Mouse (Mus musculus): ENCODE measurements at regions not wholly inside any gene's neighbourhood (a gene's known extent, or its start where the extent isn't known, plus 50 kb on each side); places are given as distances from the start of the nearest gene placed in this dataset.

DNA sequence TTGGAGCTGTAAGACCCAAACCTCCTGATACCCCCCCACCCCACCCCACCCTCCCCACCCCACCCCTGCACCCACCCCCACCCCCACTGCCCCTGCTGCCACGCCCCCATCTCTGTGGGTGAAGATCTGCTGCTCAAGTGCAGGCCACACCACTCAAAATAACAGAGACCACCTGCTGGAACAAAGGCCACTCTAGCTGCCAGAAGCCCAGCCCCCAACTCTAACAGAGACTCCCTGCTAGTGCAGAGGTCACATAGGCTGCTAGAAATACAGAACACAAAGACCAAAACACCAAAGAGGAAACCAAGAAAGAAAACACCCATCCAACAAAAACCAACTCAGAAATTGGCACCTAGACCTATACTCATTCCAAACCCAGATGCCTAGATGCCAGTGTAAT is 58.9 kb downstream of the Olfr267 start:
- ATAC-seq (no peak), DNase-seq (ENCODE audit: low spot score) (no peak)
- H3K36me3 ChIP-seq (ENCODE audit: insufficient read depth, low read length) = no peaks in the 10 kb centered on the region
- H3K4me3 ChIP-seq (ENCODE audit: low read depth, low read length) = no peak overlapping the region
- TF ChIP-seq CTCF (IDR thresholded peaks at IDR 0.05) (no peak), EP300 (IDR thresholded peaks at IDR 0.05) (no peak)
- no peak overlapping the region for H3K27ac ChIP-seq (ENCODE audit: low read length)
- no peaks in the 10 kb centered on the region for H3K4me1 ChIP-seq (ENCODE audit: insufficient read depth, low read depth, low read length)
- H3K9me3 ChIP-seq (ENCODE audit: low read length) = no peaks in the 10 kb centered on the region
- H3K27me3 ChIP-seq (replicated peaks; ENCODE audit: insufficient read depth, low read length) = no peaks in the 10 kb centered on the region
- 14% methylated on average over 1 of the region's 1 CpGs for WGBS
- H3K4me2 ChIP-seq (replicated peaks; ENCODE audit: low read depth, low read length) = no peak overlapping the region
- no peak overlapping the region for H3K9ac ChIP-seq (replicated peaks; ENCODE audit: low read depth)

DNA sequence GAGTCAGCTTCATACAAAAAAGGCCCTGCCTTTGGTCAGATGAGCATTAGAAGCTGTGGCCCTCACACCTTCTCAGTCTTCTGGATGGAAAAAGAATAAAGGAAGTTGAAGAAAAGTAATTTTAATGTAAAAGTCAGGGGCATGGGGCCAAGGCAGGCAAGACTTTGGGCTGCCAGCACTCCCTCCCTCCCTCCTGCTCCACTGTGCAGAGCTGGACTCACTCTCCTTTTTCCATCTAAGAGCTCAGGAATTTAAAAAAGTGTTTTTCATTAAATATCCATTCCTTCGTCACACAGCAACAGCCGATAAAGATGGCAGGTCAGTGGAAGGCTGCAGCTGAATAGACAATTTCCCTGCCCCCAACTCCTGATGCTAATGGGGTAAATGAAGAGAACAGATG is 61.1 kb downstream of the Olfr267 start:
- no peak overlapping the region for H3K4me2 ChIP-seq (replicated peaks; ENCODE audit: low read depth, low read length)
- 47% methylated on average over 2 of the region's 2 CpGs for WGBS
- H3K9me3 ChIP-seq (ENCODE audit: low read length) = no peaks in the 10 kb centered on the region

DNA sequence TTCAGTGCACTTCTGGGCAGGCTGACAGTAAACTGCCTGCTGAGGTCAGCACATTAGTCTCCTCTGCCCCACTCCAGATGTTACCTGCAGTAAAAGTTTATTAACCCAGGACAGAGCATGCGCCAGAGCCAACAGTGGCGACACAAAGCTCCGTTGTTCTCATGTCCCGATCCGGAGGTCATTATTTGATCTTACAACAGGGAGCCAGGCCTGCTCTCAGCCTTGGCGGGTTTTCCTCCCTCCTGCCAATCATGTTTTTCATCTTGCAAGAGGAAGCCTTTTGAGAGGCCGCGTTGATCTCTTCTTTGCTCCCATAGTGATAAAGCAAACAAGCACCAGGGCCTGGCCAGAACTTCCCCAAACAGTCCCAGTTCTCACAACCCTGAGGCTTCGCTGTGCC is 64.7 kb downstream of the Olfr267 start:
- no peak for DNase-seq (ENCODE audit: low spot score)

More for the DNA sequence above, 61.1 kb downstream of the Olfr267 start:
- no peak for ATAC-seq
- TF ChIP-seq EP300 (IDR thresholded peaks at IDR 0.05) (no peak), CTCF (IDR thresholded peaks at IDR 0.05) (no peak)
- Histone ChIP-seq H3K4me1 (ENCODE audit: insufficient read depth, low read depth, low read length) (no peaks in the 10 kb centered on the region), H3K27ac (ENCODE audit: low read length) (no peak overlapping the region), H3K9ac (replicated peaks; ENCODE audit: low read depth) (no peak overlapping the region), H3K27me3 (replicated peaks; ENCODE audit: insufficient read depth, low read length) (no peaks in the 10 kb centered on the region), H3K36me3 (ENCODE audit: insufficient read depth, low read length) (no peaks in the 10 kb centered on the region), H3K4me3 (ENCODE audit: low read depth, low read length) (no peak overlapping the region)
- peak; percentile 18 for DNase-seq (ENCODE audit: low spot score)

DNA sequence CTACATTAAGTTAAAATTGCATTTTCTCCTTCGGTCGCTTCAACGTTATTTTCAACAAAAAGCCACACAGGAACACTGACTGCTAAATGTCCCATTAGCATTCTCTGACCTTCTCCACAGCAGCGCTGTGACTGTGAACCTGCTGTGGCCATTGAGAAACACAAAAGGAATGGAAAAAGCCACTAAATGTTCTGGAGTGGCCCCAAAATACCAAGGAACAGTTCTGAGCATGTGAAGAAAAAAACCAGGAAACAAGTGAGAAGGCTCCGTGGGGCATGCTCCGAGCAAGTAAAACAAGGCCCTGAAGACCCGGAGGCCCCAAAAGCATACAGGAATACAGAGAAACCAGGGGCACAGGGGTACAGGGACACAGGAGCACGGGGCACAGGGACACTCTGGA is 66.8 kb downstream of the Olfr267 start:
- no peak overlapping the region for H3K9ac ChIP-seq (replicated peaks; ENCODE audit: low read depth)
- TF ChIP-seq EP300 (IDR thresholded peaks at IDR 0.05) (no peak), CTCF (IDR thresholded peaks at IDR 0.05) (no peak)
- H3K4me2 ChIP-seq (replicated peaks; ENCODE audit: low read depth, low read length) = no peak overlapping the region
- no peak for DNase-seq (ENCODE audit: low spot score)
- H3K27me3 ChIP-seq (replicated peaks; ENCODE audit: insufficient read depth, low read length) = no peaks in the 10 kb centered on the region
- 79% methylated on average over 8 of the region's 8 CpGs for WGBS
- no peak overlapping the region for H3K27ac ChIP-seq (ENCODE audit: low read length)
- H3K36me3 ChIP-seq (ENCODE audit: insufficient read depth, low read length) = no peaks in the 10 kb centered on the region
- H3K4me1 ChIP-seq (ENCODE audit: insufficient read depth, low read depth, low read length) = no peaks in the 10 kb centered on the region
- no peaks in the 10 kb centered on the region for H3K9me3 ChIP-seq (ENCODE audit: low read length)
- no peak for ATAC-seq
- H3K4me3 ChIP-seq (ENCODE audit: low read depth, low read length) = no peak overlapping the region

More for the DNA sequence above, 64.7 kb downstream of the Olfr267 start:
- H3K9me3 ChIP-seq (ENCODE audit: low read length) = no peaks in the 10 kb centered on the region
- H3K36me3 ChIP-seq (ENCODE audit: insufficient read depth, low read length) = no peaks in the 10 kb centered on the region
- H3K27ac ChIP-seq (ENCODE audit: low read length) = no peak overlapping the region
- H3K9ac ChIP-seq (replicated peaks; ENCODE audit: low read depth) = no peak overlapping the region
- no peak overlapping the region for H3K4me3 ChIP-seq (ENCODE audit: low read depth, low read length)
- TF ChIP-seq EP300 (IDR thresholded peaks at IDR 0.05) = no peak
- no peak for TF ChIP-seq CTCF (IDR thresholded peaks at IDR 0.05)
- no peaks in the 10 kb centered on the region for H3K4me1 ChIP-seq (ENCODE audit: insufficient read depth, low read depth, low read length)
- no peaks in the 10 kb centered on the region for H3K27me3 ChIP-seq (replicated peaks; ENCODE audit: insufficient read depth, low read length)
- 29% methylated on average over 9 of the region's 9 CpGs for WGBS
- 0 out of 2 replicates have a peak, but pooled peaks have one; percentile 5 for ATAC-seq
- H3K4me2 ChIP-seq (replicated peaks; ENCODE audit: low read depth, low read length) = no peak overlapping the region

DNA sequence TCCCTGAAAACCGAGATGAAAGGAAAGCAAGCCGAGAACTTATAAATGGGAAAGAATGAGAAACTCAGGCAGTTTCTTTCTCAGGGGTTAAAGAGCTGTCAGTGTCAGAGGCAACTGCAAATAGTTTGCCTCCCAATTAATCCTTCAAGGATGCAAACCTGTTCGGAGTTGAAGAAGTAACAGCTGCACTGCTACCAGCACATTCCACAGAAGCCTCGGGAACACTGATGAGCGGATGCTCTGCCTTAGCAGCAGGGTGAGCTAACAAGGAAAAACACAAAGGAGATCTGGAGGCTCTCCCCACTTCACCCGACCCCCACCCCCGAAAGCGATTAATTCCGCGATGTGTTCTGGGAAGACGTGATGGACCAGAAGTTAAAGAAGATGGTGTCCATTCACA is 71.1 kb downstream of the Olfr267 start:
- H3K36me3 ChIP-seq (ENCODE audit: insufficient read depth, low read length) = no peaks in the 10 kb centered on the region
- 54% methylated on average over 11 of the region's 11 CpGs for WGBS
- ATAC-seq = no peak

DNA sequence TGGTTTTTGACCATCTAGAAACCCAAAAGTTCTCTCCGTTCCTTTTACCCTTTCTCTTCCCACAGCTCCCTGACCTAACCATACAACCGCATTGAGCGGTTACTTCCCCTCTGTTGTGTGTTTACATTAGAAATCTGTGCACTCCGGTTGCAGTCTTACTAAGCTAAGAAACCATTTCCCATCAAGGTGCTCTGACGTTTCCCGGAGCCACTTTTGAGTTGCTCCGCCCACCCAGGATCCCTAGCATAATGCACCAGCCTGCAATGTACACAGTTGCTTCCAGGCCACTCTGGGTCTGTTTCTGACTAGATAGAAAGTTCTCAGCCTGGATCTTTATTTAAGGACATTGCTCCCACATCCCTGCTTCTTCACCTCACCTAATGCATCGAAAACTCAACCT is 71.7 kb downstream of the Olfr267 start:
- H3K9me3 ChIP-seq (ENCODE audit: low read length) = no peaks in the 10 kb centered on the region
- H3K9ac ChIP-seq (replicated peaks; ENCODE audit: low read depth) = no peak overlapping the region
- H3K27ac ChIP-seq (ENCODE audit: low read length) = no peak overlapping the region
- no peaks in the 10 kb centered on the region for H3K4me1 ChIP-seq (ENCODE audit: insufficient read depth, low read depth, low read length)
- ATAC-seq (no peak), DNase-seq (ENCODE audit: low spot score) (peak; percentile 7)
- 52% methylated on average over 8 of the region's 8 CpGs for WGBS
- no peak overlapping the region for H3K4me3 ChIP-seq (ENCODE audit: low read depth, low read length)
- no peaks in the 10 kb centered on the region for H3K27me3 ChIP-seq (replicated peaks; ENCODE audit: insufficient read depth, low read length)
- TF ChIP-seq EP300 (IDR thresholded peaks at IDR 0.05) (no peak), CTCF (IDR thresholded peaks at IDR 0.05) (no peak)
- no peaks in the 10 kb centered on the region for H3K36me3 ChIP-seq (ENCODE audit: insufficient read depth, low read length)
- H3K4me2 ChIP-seq (replicated peaks; ENCODE audit: low read depth, low read length) = no peak overlapping the region

More for the DNA sequence above, 71.1 kb downstream of the Olfr267 start:
- TF ChIP-seq CTCF (IDR thresholded peaks at IDR 0.05) (no peak), EP300 (IDR thresholded peaks at IDR 0.05) (no peak)
- Histone ChIP-seq H3K4me3 (ENCODE audit: low read depth, low read length) (no peak overlapping the region), H3K27me3 (replicated peaks; ENCODE audit: insufficient read depth, low read length) (no peaks in the 10 kb centered on the region), H3K27ac (ENCODE audit: low read length) (no peak overlapping the region), H3K9me3 (ENCODE audit: low read length) (no peaks in the 10 kb centered on the region), H3K4me2 (replicated peaks; ENCODE audit: low read depth, low read length) (no peak overlapping the region), H3K4me1 (ENCODE audit: insufficient read depth, low read depth, low read length) (no peaks in the 10 kb centered on the region), H3K9ac (replicated peaks; ENCODE audit: low read depth) (no peak overlapping the region)
- no peak for DNase-seq (ENCODE audit: low spot score)

DNA sequence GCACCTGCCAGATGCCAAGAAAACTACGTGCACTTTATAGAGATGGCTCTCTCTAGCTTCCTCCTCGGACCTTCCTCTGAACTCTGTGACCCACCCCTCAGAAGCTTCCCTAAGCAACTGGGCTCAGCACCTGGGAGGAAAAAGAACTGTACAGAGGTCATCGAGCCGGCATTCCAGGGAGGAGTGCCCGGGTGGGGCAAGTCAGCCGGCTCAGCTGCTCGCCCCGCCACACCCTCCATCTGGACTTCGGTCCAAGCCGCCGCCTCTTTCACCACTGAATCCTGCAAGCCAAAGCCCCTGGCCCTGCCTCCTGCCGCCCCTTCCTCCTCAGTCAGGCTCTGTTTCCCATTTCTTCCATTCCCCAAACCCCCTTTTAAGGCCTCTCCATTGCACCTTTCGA is 73.3 kb downstream of the Olfr267 start:
- 32% methylated on average over 11 of the region's 13 CpGs for WGBS
- DNase-seq (ENCODE audit: low spot score) = peak; percentile 49
- no peaks in the 10 kb centered on the region for H3K9me3 ChIP-seq (ENCODE audit: low read length)
- H3K27ac ChIP-seq (ENCODE audit: low read length) = no peak overlapping the region
- no peaks in the 10 kb centered on the region for H3K27me3 ChIP-seq (replicated peaks; ENCODE audit: insufficient read depth, low read length)
- H3K4me2 ChIP-seq (replicated peaks; ENCODE audit: low read depth, low read length) = no peak overlapping the region
- no peak overlapping the region for H3K4me3 ChIP-seq (ENCODE audit: low read depth, low read length)
- peak; percentile 47; the same call in 1 of the 2 replicates for ATAC-seq
- no peak overlapping the region for H3K9ac ChIP-seq (replicated peaks; ENCODE audit: low read depth)
- TF ChIP-seq EP300 (IDR thresholded peaks at IDR 0.05) = no peak
- no peak for TF ChIP-seq CTCF (IDR thresholded peaks at IDR 0.05)
- no peaks in the 10 kb centered on the region for H3K36me3 ChIP-seq (ENCODE audit: insufficient read depth, low read length)
- H3K4me1 ChIP-seq (ENCODE audit: insufficient read depth, low read depth, low read length) = no peaks in the 10 kb centered on the region

All from lung, postnatal 0 days (tissue).